Mouse (Mus musculus): ENCODE data around the gene Rab13. TPM values are rescaled to one million over a fixed set of nuclear protein-coding genes. Genes with fewer than 3 reads are reported as not detected.
"Not testable (repeated sequence)": the region's sequence is repeated elsewhere in the genome, so short reads cannot be mapped to it uniquely, and the experiment has no call there.

Gene Rab13
- polyA plus RNA-seq, 1 experiment from 2014 or later = 12.3 TPM

DNA sequence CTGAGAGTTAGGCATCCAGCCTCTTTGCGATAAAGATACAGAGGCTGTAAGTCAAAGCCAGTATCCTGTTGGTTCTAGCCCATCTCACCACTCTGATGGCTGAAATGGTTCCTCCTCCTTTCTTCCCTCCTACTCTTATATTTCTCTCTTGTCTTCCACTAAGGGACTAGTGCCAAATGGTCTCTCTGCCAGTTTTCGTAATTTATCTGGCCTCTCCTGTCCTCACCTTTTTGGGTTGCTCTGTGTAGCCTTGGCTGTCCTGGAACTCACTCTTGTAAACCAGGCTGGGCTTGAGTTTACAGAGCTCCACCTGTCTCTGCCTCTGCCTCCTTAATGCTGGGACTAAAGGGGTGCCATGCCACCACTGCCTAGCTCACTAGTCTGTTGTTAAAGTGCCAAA, 39.2 kb downstream of the Rab13 start:
- not testable (repeated sequence) for H3K4me1 ChIP-seq (ENCODE audit: control insufficient read depth, insufficient read depth, low read length); DNase-seq (ENCODE audit: low spot score); ATAC-seq (ENCODE audit: insufficient read depth, low FRiP score, low TSS enrichment); H3K4me3 ChIP-seq (ENCODE audit: low read depth, low read length); H3K9ac ChIP-seq (ENCODE audit: low read length); H3K27ac ChIP-seq (ENCODE audit: low read depth, low read length); H3K9me3 ChIP-seq (ENCODE audit: control insufficient read depth, low read length); H3K36me3 ChIP-seq (ENCODE audit: control insufficient read depth, insufficient read depth, low read length); H3K27me3 ChIP-seq (ENCODE audit: control insufficient read depth, insufficient read depth, low read length); H3K4me2 ChIP-seq (ENCODE audit: low read depth)
- 96% methylated on average over 2 of the region's 2 CpGs for WGBS

DNA sequence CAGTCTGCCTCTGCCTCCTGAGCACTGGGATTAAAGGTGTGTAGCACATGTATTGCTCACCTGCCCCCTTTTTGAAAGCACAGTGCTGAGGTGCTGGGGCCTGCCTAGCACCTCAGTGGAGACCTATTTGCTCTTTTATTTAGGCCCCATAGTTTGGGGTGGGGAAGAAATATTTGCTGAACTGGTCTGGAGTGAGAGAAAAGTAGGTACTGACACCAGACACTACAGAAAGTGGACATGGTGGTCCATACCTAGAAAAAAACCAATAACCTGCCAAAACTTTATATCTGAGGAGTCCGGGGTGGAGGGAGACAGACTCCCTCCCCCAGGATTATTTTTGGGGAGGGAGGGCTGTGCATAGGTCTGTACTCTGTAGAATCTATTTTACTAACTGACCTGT, 39.7 kb downstream of the Rab13 start:
- DNase-seq (ENCODE audit: low spot score); H3K27ac ChIP-seq (ENCODE audit: low read depth, low read length); H3K9me3 ChIP-seq (ENCODE audit: control insufficient read depth, low read length); H3K27me3 ChIP-seq (ENCODE audit: control insufficient read depth, insufficient read depth, low read length); H3K4me1 ChIP-seq (ENCODE audit: control insufficient read depth, insufficient read depth, low read length); H3K4me3 ChIP-seq (ENCODE audit: low read depth, low read length); ATAC-seq (ENCODE audit: insufficient read depth, low FRiP score, low TSS enrichment); H3K4me2 ChIP-seq (ENCODE audit: low read depth); H3K36me3 ChIP-seq (ENCODE audit: control insufficient read depth, insufficient read depth, low read length); H3K9ac ChIP-seq (ENCODE audit: low read length): not testable (repeated sequence)
- 82% methylated on average over 1 of the region's 1 CpGs for WGBS

DNA sequence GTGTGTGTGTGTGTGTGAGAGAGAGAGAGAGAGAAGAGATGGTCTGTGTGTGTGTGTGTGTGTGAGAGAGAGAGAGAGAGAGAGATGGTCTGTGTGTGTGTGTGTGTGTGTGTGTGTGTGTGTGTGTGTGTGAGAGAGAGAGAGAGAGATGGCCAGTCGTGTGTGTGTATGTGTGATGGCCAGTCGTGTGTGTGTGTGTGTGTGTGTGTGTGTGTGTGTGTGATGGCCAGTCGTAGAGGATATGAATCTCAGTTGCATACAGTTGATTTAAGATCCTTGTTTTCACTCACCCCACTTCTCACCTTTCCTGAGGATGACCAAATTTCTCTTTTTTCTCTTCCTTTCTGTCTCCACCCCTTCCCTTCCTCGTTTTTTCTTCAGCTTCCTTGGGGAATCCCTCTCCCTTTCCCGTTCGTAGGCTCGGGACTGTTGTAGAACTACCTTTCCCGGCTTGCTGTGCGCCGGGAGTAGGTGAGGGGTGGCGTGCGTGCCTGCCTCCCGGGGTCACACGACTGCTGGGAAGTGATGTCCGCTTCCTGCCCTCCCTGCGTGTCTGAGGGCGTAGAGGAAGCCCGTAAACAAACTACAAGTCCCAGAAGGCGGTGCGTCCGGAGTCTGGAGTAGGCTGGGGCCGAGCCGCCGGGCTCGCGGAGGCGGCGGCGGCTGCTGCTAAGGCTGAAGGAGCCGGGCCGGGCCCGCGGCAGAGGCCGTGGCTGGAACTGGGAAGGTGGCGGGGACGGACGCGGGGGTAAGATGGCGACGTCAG, 40.3 kb downstream of the Rab13 start, which contains the start of gene Crtc2:
Crtc2 (plus strand) TSS at position 511 of the 766 bp plus-strand sequence.
- DNase-seq (ENCODE audit: low spot score) (peak; percentile 96), ATAC-seq (ENCODE audit: insufficient read depth, low FRiP score, low TSS enrichment) (peak; percentile 93)
- Histone ChIP-seq H3K27ac (ENCODE audit: low read depth, low read length) (peak within 1 kb of the TSS; percentile 85), H3K9me3 (ENCODE audit: control insufficient read depth, low read length) (no peaks in the 10 kb centered on the region), H3K27me3 (ENCODE audit: control insufficient read depth, insufficient read depth, low read length) (no peaks in the 10 kb centered on the region), H3K4me2 (ENCODE audit: low read depth) (peak within 1 kb of the TSS; percentile 49), H3K4me1 (ENCODE audit: control insufficient read depth, insufficient read depth, low read length) (peaks cover 7% of the 10 kb centered on the region), H3K36me3 (ENCODE audit: control insufficient read depth, insufficient read depth, low read length) (peaks cover 4% of the 10 kb centered on the region; the same call in 1 of the 2 replicates), H3K9ac (ENCODE audit: low read length) (peak within 1 kb of the TSS; percentile 76), H3K4me3 (ENCODE audit: low read depth, low read length) (peak within 1 kb of the TSS; percentile 80)
- WGBS = 2% methylated on average over 40 of the region's 40 CpGs

DNA sequence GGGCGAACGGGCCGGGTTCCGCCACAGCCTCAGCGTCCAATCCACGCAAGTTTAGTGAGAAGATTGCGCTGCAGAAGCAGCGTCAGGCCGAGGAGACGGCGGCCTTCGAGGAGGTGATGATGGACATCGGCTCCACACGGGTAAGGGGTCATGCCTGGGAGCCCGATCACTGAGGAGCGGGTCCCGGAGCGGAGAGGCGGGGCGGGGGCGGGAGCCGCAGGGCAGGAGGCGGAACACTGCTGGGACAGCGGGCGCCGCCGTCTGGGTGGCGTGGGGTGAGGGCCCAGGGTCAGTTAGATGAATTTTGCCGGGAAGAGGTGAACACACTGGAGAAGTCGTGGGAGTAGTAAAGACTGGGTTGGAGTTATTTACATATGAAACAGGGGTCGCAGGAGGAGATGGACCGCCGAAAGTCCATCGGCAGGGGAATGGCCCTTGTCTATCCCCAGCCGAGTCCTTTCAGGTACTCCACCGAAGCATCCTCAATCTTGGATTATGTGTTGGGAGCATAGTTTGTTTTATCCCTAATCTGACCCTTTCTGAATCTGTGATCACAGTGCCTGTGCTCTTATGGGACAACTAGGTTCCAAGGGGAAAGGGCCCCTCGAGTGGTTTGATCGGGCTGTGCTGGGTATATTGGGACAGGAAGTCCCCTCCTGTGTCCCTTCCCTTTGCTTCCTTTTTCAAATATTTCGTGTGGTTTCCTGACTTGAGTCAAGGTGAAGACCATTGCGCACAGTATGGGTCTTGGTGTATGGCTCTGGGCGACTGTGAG, 41.1 kb downstream of the Rab13 start:
- H3K9ac ChIP-seq (ENCODE audit: low read length) = peak overlapping the region; percentile 76
- H3K4me1 ChIP-seq (ENCODE audit: control insufficient read depth, insufficient read depth, low read length) = peaks cover 6% of the 10 kb centered on the region
- peak; percentile 76 for ATAC-seq (ENCODE audit: insufficient read depth, low FRiP score, low TSS enrichment)
- H3K4me3 ChIP-seq (ENCODE audit: low read depth, low read length) = peak overlapping the region; percentile 80
- peak overlapping the region; percentile 49 for H3K4me2 ChIP-seq (ENCODE audit: low read depth)
- under 1% methylated on average over 39 of the region's 41 CpGs for WGBS
- no peaks in the 10 kb centered on the region for H3K9me3 ChIP-seq (ENCODE audit: control insufficient read depth, low read length)
- H3K27me3 ChIP-seq (ENCODE audit: control insufficient read depth, insufficient read depth, low read length) = no peaks in the 10 kb centered on the region
- no peak for DNase-seq (ENCODE audit: low spot score)
- peak overlapping the region; percentile 85 for H3K27ac ChIP-seq (ENCODE audit: low read depth, low read length)
- H3K36me3 ChIP-seq (ENCODE audit: control insufficient read depth, insufficient read depth, low read length) = peaks cover 8% of the 10 kb centered on the region

DNA sequence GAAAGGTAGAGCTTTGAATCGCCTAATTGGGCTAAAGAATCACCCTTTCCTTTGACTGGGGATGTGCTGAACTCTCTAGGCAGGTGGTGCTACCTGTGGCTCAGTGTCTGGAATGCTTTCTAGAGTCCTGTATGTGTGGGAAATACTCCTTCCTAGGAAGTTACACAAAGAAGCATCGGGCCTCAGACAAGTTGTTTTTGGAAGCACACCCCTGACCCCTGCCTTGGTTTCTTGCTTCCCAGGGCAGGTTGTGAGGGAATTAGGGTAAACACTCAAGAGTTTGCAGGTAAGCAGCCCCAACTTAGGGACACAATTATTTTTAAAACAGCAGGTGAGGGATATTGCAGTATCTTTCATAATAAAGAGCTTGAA, 41.7 kb downstream of the Rab13 start:
- peak overlapping the region; percentile 80 for H3K4me3 ChIP-seq (ENCODE audit: low read depth, low read length)
- ATAC-seq (ENCODE audit: insufficient read depth, low FRiP score, low TSS enrichment) (no peak), DNase-seq (ENCODE audit: low spot score) (no peak)
- WGBS = 37% methylated on average over 2 of the region's 2 CpGs
- peaks cover 10% of the 10 kb centered on the region for H3K36me3 ChIP-seq (ENCODE audit: control insufficient read depth, insufficient read depth, low read length)
- H3K4me2 ChIP-seq (ENCODE audit: low read depth) = peak overlapping the region; percentile 49
- peak overlapping the region; percentile 76 for H3K9ac ChIP-seq (ENCODE audit: low read length)
- no peak overlapping the region for H3K27ac ChIP-seq (ENCODE audit: low read depth, low read length)
- H3K27me3 ChIP-seq (ENCODE audit: control insufficient read depth, insufficient read depth, low read length) = no peaks in the 10 kb centered on the region
- peaks cover 6% of the 10 kb centered on the region for H3K4me1 ChIP-seq (ENCODE audit: control insufficient read depth, insufficient read depth, low read length)
- H3K9me3 ChIP-seq (ENCODE audit: control insufficient read depth, low read length) = no peaks in the 10 kb centered on the region

DNA sequence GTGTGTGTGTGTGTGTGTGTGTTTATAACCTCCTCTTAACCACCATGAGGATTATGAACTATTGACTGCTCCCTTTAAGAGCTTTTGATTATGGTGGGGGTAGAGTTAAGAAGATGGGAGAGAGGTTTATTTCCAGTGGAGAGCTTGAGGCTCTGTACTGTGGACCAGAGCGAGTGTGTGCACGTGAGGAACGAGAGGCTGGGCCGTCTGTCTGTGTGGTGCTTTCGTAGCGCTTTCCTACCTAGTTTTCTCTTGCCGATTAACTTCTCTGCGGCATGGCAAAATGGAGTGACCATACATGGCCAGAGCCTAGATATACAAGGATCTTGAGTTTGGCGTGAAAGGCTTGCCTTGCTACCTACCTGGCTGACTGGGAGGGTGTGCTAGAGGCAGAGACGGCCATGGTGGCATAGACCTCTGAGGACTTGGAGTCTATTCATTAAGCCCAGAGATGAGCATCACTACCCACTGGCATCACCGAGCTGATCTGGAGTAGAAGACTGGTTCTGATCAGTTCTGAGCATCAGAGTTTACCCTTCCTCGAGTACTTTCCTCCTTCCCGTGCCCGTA, 42.4 kb downstream of the Rab13 start:
- Histone ChIP-seq H3K4me2 (ENCODE audit: low read depth) (no peak overlapping the region), H3K9me3 (ENCODE audit: control insufficient read depth, low read length) (no peaks in the 10 kb centered on the region), H3K4me1 (ENCODE audit: control insufficient read depth, insufficient read depth, low read length) (peaks cover 6% of the 10 kb centered on the region), H3K27me3 (ENCODE audit: control insufficient read depth, insufficient read depth, low read length) (no peaks in the 10 kb centered on the region), H3K36me3 (ENCODE audit: control insufficient read depth, insufficient read depth, low read length) (peaks cover 11% of the 10 kb centered on the region), H3K4me3 (ENCODE audit: low read depth, low read length) (no peak overlapping the region), H3K27ac (ENCODE audit: low read depth, low read length) (no peak overlapping the region), H3K9ac (ENCODE audit: low read length) (no peak overlapping the region)
- DNase-seq (ENCODE audit: low spot score) (no peak), ATAC-seq (ENCODE audit: insufficient read depth, low FRiP score, low TSS enrichment) (no peak)
- 92% methylated on average over 14 of the region's 14 CpGs for WGBS

DNA sequence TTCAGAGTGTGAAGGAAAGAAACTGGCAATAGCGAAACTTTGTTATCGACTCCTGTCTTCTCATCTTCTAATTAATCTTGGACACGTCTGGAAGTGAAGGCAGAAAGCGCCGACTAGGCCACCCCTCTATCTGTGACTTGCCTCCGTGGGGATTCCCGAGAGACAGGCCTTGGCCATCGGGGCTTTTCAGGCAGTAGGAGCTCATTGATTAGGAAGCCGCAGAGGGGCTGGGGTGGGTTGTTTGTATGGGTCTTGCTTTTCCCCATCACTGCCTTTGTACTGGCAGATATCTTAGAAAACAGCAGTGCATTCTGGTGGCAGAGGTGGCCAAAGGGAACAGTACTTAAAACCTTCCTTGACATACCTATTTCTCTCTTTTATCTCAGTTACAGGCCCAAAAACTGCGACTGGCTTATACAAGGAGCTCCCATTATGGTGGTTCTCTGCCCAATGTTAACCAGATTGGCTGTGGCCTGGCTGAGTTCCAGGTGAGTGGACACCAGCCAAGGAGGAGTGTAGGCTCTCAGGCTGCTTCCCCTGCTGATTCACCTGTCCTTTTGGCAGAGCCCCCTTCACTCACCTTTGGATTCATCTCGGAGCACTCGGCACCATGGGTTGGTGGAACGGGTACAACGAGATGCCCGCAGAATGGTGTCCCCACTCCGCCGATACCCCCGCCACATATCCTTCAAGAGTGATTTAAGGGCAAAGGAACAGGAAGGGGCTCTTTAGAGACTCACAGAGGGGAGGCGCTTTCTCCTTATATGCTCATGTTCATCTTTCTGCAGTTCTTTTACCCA, 43.4 kb downstream of the Rab13 start:
- no peak overlapping the region for H3K27ac ChIP-seq (ENCODE audit: low read depth, low read length)
- H3K9me3 ChIP-seq (ENCODE audit: control insufficient read depth, low read length) = no peaks in the 10 kb centered on the region
- no peak overlapping the region for H3K4me3 ChIP-seq (ENCODE audit: low read depth, low read length)
- H3K36me3 ChIP-seq (ENCODE audit: control insufficient read depth, insufficient read depth, low read length) = peaks cover 11% of the 10 kb centered on the region; the same call in 1 of the 2 replicates
- H3K9ac ChIP-seq (ENCODE audit: low read length) = no peak overlapping the region
- no peaks in the 10 kb centered on the region for H3K27me3 ChIP-seq (ENCODE audit: control insufficient read depth, insufficient read depth, low read length)
- WGBS = 94% methylated on average over 19 of the region's 19 CpGs
- no peak for DNase-seq (ENCODE audit: low spot score)
- peaks cover 6% of the 10 kb centered on the region for H3K4me1 ChIP-seq (ENCODE audit: control insufficient read depth, insufficient read depth, low read length)
- ATAC-seq (ENCODE audit: insufficient read depth, low FRiP score, low TSS enrichment) = no peak
- no peak overlapping the region for H3K4me2 ChIP-seq (ENCODE audit: low read depth)

DNA sequence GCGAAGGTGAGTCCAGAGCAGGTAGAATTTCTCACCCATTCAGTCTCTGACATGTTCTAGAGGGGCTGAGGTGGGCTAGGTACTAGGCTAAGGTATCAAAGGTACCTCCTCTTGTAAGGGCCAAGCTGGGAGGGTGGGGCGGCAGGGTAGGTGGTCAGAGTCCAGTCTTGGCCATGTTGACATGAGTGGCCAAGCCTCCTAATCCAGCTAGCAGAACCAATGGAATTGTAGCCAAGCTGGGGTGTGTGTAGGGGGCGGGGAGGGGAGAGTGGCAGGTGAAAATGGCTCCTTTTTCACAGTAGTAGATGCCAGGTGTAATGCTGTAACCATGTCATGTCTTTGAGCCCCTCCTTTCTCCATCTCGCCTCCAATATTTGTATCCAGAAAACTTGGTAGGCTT, 45.0 kb downstream of the Rab13 start:
- Histone ChIP-seq H3K27me3 (ENCODE audit: control insufficient read depth, insufficient read depth, low read length) (no peaks in the 10 kb centered on the region), H3K9me3 (ENCODE audit: control insufficient read depth, low read length) (no peaks in the 10 kb centered on the region), H3K4me3 (ENCODE audit: low read depth, low read length) (no peak overlapping the region), H3K4me2 (ENCODE audit: low read depth) (no peak overlapping the region), H3K9ac (ENCODE audit: low read length) (no peak overlapping the region), H3K27ac (ENCODE audit: low read depth, low read length) (no peak overlapping the region), H3K36me3 (ENCODE audit: control insufficient read depth, insufficient read depth, low read length) (peaks cover 18% of the 10 kb centered on the region), H3K4me1 (ENCODE audit: control insufficient read depth, insufficient read depth, low read length) (peaks cover 6% of the 10 kb centered on the region)
- WGBS = 90% methylated on average over 4 of the region's 4 CpGs
- ATAC-seq (ENCODE audit: insufficient read depth, low FRiP score, low TSS enrichment) (no peak), DNase-seq (ENCODE audit: low spot score) (no peak)

All from neural tube, embryonic 11.5 days (tissue).